Mouse (Mus musculus) heart, embryonic 16.5 days (tissue): ENCODE results near the gene Olfr1408. TPM values are rescaled to one million over a fixed set of nuclear protein-coding genes. Genes with fewer than 3 reads are reported as not detected.

Experiments used
- ATAC-seq: fragments of 200-750 bp; cut with Nextera tagmentation; replicated peaks from 2 replicates; pipeline ENCODE4 v1.8.0; 2017; ENCODE audit warnings: moderate number of reproducible peaks; ENCODE audit not compliant: insufficient read depth, low FRiP score; ENCODE audit errors: extremely low read depth
- H3K27ac ChIP-seq: fragments of 300-500 bp; sonication (generic); 2 replicates; pipeline ENCODE4 v1.5.1; 2014; ENCODE audit warnings: mild to moderate bottlenecking, low read length, control low read depth, moderate library complexity
- H3K27me3 ChIP-seq: fragments of 300-500 bp; sonication (generic); 2 replicates; pipeline ENCODE4 v1.6.1; 2014; ENCODE audit warnings: low read length, mixed read lengths; ENCODE audit not compliant: control insufficient read depth, insufficient read depth
- H3K36me3 ChIP-seq: fragments of 300-500 bp; sonication (generic); 2 replicates; pipeline ENCODE4 v1.6.1; 2014; ENCODE audit not compliant: control insufficient read depth, insufficient read depth
- H3K4me1 ChIP-seq: fragments of 300-500 bp; sonication (generic); 2 replicates; pipeline ENCODE4 v1.6.1; 2014; ENCODE audit warnings: low read length, mixed read lengths; ENCODE audit not compliant: control insufficient read depth, insufficient read depth
- H3K4me2 ChIP-seq: fragments of 300-500 bp; sonication (generic); 2 replicates; pipeline ENCODE4 v1.6.1; 2014; ENCODE audit warnings: low read depth, mild to moderate bottlenecking, control low read depth, low read length
- H3K4me3 ChIP-seq: fragments of 300-500 bp; sonication (generic); 2 replicates; pipeline ENCODE4 v1.5.1; 2014; ENCODE audit warnings: mild to moderate bottlenecking, control low read depth, low read length
- H3K9ac ChIP-seq: fragments of 300-500 bp; sonication (generic); 2 replicates; pipeline ENCODE4 v1.6.1; 2014; ENCODE audit warnings: low read length, control low read depth
- H3K9me3 ChIP-seq: fragments of 300-500 bp; sonication (generic); replicated peaks from 2 replicates; pipeline ENCODE4 v1.6.1; 2016; ENCODE audit warnings: low read length; ENCODE audit not compliant: control insufficient read depth
- WGBS: fragments of 180-500 bp; shearing (Covaris S2); extraction: QIAGEN DNeasy Blood & Tissue Kit; methylation state at CpG from one replicate; pipeline ENCODE4 v1.1.7; 2014; 5-methylcytosine and 5-hydroxymethylcytosine counted together
- polyA plus RNA-seq: library from polyadenylated mRNA; unstranded; fragments of >200 nt; fragmentation: Nextera tagmentation; extraction: Ambion mirVana; gene quantifications from 2 replicates; pipeline ENCODE4 v1.2.1, GENCODE M21; 2015

The Olfr1408 gene
- polyA plus RNA-seq, result not detected in 2 replicates

DNA sequence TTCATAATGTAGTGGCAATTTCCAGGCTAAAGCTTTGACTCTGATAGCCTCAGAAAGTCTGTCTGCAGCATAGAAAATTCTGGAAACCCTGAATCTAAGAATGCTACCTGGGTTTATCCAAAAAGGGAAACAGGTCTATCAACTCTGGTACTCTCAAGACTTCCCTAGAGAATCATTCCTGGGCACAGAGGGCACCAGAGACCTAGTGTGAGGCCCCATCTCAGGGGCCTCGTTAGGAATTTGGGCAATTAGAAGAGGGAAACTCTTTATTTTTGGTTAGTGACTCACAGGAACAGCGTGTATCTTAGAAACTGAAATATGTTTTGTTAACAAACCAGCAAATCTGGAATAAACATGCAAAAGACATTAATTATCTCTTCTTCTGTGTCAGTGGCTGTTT is at the start of gene Olfr1408:
Gene Olfr1408, minus strand, starts transcription at position 101 of the 400 bp plus-strand sequence.
- H3K27me3 ChIP-seq, result no peaks in the 10 kb centered on the region
- H3K4me2 ChIP-seq, result no peak within 1 kb of the TSS
- ATAC-seq, result no peak
- H3K9ac ChIP-seq, result no peak within 1 kb of the TSS
- no peaks in the 10 kb centered on the region for H3K4me1 ChIP-seq
- no peak within 1 kb of the TSS for H3K27ac ChIP-seq
- H3K9me3 ChIP-seq, result no peaks in the 10 kb centered on the region
- no peak within 1 kb of the TSS for H3K4me3 ChIP-seq
- no peaks in the 10 kb centered on the region for H3K36me3 ChIP-seq
- WGBS, result 60% methylated on average over 2 of the region's 2 CpGs

DNA sequence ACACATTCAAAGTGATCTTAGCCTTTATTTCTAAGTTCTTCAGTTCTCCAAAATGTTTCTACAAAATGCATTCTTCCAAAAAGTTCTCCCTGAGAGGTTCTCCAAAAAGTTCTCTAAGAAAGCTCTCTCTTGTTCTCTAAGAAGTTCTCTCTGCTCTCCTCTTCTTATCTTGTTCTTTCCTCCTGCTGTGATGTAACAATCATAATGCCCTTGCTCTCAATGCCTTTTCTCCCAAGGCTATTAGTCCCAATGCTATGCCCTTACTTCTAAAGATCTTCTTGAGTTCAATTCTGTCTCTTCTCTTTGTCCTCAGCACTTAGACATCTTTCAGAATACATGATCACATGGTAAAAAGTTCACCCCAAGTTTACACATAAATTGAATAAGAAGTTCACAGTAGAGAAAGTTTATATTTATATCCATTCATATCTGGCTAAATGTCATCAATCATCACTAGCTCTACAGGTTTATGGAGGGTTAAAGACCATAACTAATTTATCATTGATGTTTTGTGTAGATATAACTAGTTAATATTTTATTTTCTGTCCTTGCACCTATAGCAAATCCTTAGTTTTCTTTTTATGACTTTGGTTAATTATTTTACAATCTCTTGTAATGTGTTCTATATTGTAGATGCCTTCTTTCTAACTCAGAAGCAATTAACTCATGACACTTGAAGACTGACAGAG is 37.1 kb upstream of the Olfr1408 start:
- Histone ChIP-seq H3K9me3 (no peaks in the 10 kb centered on the region), H3K4me1 (no peaks in the 10 kb centered on the region), H3K9ac (no peak overlapping the region), H3K4me3 (no peak overlapping the region), H3K27ac (no peak overlapping the region), H3K27me3 (no peaks in the 10 kb centered on the region), H3K4me2 (no peak overlapping the region), H3K36me3 (no peaks in the 10 kb centered on the region)
- ATAC-seq, result no peak

Other genes starting within 250 kb of the Olfr1408 start
- not detected in 2 replicates for gene Apcs, start 242.3 kb downstream of the Olfr1408 start, polyA plus RNA-seq
- not detected in 2 replicates for gene Olfr16, start 187.0 kb downstream of the Olfr1408 start, polyA plus RNA-seq
- not detected in 2 replicates for gene Olfr1406, start 53.3 kb upstream of the Olfr1408 start, polyA plus RNA-seq
- not detected in 2 replicates for gene Olfr218, start 60.4 kb upstream of the Olfr1408 start, polyA plus RNA-seq
- not detected in 2 replicates for gene Olfr1404, start 75.0 kb upstream of the Olfr1408 start, polyA plus RNA-seq
- gene Fcer1a, start 89.8 kb upstream of the Olfr1408 start, polyA plus RNA-seq, result not detected in 2 replicates
- gene Olfr418, start 128.6 kb upstream of the Olfr1408 start, polyA plus RNA-seq, result not detected in 2 replicates
- gene Mptx2, start 140.4 kb upstream of the Olfr1408 start, polyA plus RNA-seq, result not detected in 2 replicates
- gene Ackr1, start 196.4 kb upstream of the Olfr1408 start, polyA plus RNA-seq, result 0.64 and 0.81 TPM in 2 replicates
- gene Aim2, start 213.5 kb upstream of the Olfr1408 start, polyA plus RNA-seq, result 2.3 and 2.6 TPM in 2 replicates
- 0.26 and 0.45 TPM in 2 replicates for gene Cadm3, start 230.3 kb upstream of the Olfr1408 start, polyA plus RNA-seq